ENCODE assay signal across 8 mouse cellular contexts in genomic region chr11:107028275-107028618, GRCm38 (mm10). TPM values are rescaled to one million over a fixed set of nuclear protein-coding genes. Genes with fewer than 3 reads are reported as not detected.
DNase-seq lines count a peak whose midpoint lies in the region; ATAC-seq and TF ChIP-seq lines count a peak whose summit lies in the region.

No protein-coding gene starts in this region.

- H3K9me3 ChIP-seq in lung, embryonic 14.5 days (ENCODE audit: low read depth, low read length), result no peaks in the 10 kb centered on the region
- no peaks in the 10 kb centered on the region for H3K9me3 ChIP-seq in forebrain, embryonic 10.5 days
- no peaks in the 10 kb centered on the region for H3K9me3 ChIP-seq in limb, embryonic 15.5 days
- no peaks in the 10 kb centered on the region for H3K9me3 ChIP-seq in neural tube, embryonic 15.5 days (replicated peaks)

- TF ChIP-seq CTCF in lung, embryonic 14.5 days (IDR thresholded peaks at IDR 0.05; ENCODE audit: low read depth), result no peak

- peak; percentile 64 for ATAC-seq in lung, embryonic 14.5 days (ENCODE audit: insufficient read depth)
- ATAC-seq in limb, embryonic 15.5 days (ENCODE audit: insufficient number of reproducible peaks, low FRiP score, low TSS enrichment, low read depth), result peak; percentile 46; the same call in 1 of the 2 replicates
- ATAC-seq in neural tube, embryonic 15.5 days (ENCODE audit: low FRiP score), result peak; percentile 69

- no peaks in the 10 kb centered on the region for H3K4me1 ChIP-seq in lung, embryonic 14.5 days (ENCODE audit: insufficient read depth)
- H3K4me1 ChIP-seq in forebrain, embryonic 10.5 days, result peaks cover 83% of the 10 kb centered on the region
- H3K4me1 ChIP-seq in limb, embryonic 15.5 days, result peaks cover 34% of the 10 kb centered on the region
- H3K4me1 ChIP-seq in neural tube, embryonic 15.5 days, result peaks cover 39% of the 10 kb centered on the region

- peak overlapping the region; percentile 63 for H3K9ac ChIP-seq in lung, embryonic 14.5 days
- peak overlapping the region; percentile 61 for H3K9ac ChIP-seq in limb, embryonic 15.5 days
- peak overlapping the region; percentile 61 for H3K9ac ChIP-seq in neural tube, embryonic 15.5 days (replicated peaks)

- no peaks in the 10 kb centered on the region for H3K36me3 ChIP-seq in lung, embryonic 14.5 days (ENCODE audit: insufficient read depth)
- H3K36me3 ChIP-seq in forebrain, embryonic 10.5 days (replicated peaks), result 0 out of 2 replicates have a peak, but pooled peaks cover 5% of the 10 kb centered on the region
- H3K36me3 ChIP-seq in limb, embryonic 15.5 days, result no peaks in the 10 kb centered on the region
- no peaks in the 10 kb centered on the region for H3K36me3 ChIP-seq in neural tube, embryonic 15.5 days

- WGBS in lung, embryonic 14.5 days, result 3% methylated on average over 29 of the region's 29 CpGs
- 5% methylated on average over 29 of the region's 29 CpGs for WGBS in forebrain, embryonic 10.5 days
- WGBS in limb, embryonic 15.5 days, result 4% methylated on average over 29 of the region's 29 CpGs
- WGBS in neural tube, embryonic 15.5 days, result 3% methylated on average over 29 of the region's 29 CpGs

- peak overlapping the region; percentile 94 for H3K4me2 ChIP-seq in lung, embryonic 14.5 days
- peak overlapping the region; percentile 86 for H3K4me2 ChIP-seq in limb, embryonic 15.5 days
- H3K4me2 ChIP-seq in neural tube, embryonic 15.5 days, result peak overlapping the region; percentile 95

- H3K27ac ChIP-seq in lung, embryonic 14.5 days (ENCODE audit: low read depth), result peak overlapping the region; percentile 73
- H3K27ac ChIP-seq in forebrain, embryonic 10.5 days, result peak overlapping the region; percentile 94
- H3K27ac ChIP-seq in limb, embryonic 15.5 days, result peak overlapping the region; percentile 75
- peak overlapping the region; percentile 92 for H3K27ac ChIP-seq in neural tube, embryonic 15.5 days (replicated peaks)

- H3K4me3 ChIP-seq in lung, embryonic 14.5 days (ENCODE audit: low read depth, low read length), result peak overlapping the region; percentile 60
- peak overlapping the region; percentile 75 for H3K4me3 ChIP-seq in forebrain, embryonic 10.5 days
- peak overlapping the region; percentile 72 for H3K4me3 ChIP-seq in limb, embryonic 15.5 days
- H3K4me3 ChIP-seq in neural tube, embryonic 15.5 days (replicated peaks), result peak overlapping the region; percentile 70

- H3K27me3 ChIP-seq in lung, embryonic 14.5 days (ENCODE audit: insufficient read depth, low read length), result no peaks in the 10 kb centered on the region
- peaks cover 44% of the 10 kb centered on the region for H3K27me3 ChIP-seq in forebrain, embryonic 10.5 days (ENCODE audit: poor library complexity, severe bottlenecking)
- H3K27me3 ChIP-seq in limb, embryonic 15.5 days, result peaks cover 7% of the 10 kb centered on the region; the same call in 1 of the 2 replicates
- no peaks in the 10 kb centered on the region for H3K27me3 ChIP-seq in neural tube, embryonic 15.5 days (replicated peaks)

- DNase-seq in lung, embryonic 14.5 days, result no peak
- DNase-seq in lung, postnatal 10 days, result no peak
- DNase-seq in forebrain, embryonic 10.5 days (ENCODE audit: extremely low spot score, low spot score), result no peak
- no peak for DNase-seq in cerebellum, postnatal 4 days (ENCODE audit: low spot score in 2 of 2)
- no peak for DNase-seq in cerebellum, postnatal 10 days
- DNase-seq in ovary, postnatal 36 days (ENCODE audit: low spot score), result no peak

RNA-seq across cellular contexts. Expression of gene 1810010H24Rik, which starts 2.8 kb away (rescaled TPM):
- 5.1 and 7.3 TPM in 2 replicates for polyA plus RNA-seq in lung, embryonic 14.5 days (2014; fragmentation: Nextera tagmentation; extraction: Ambion mirVana)
- 1.4 and 1.7 TPM in 2 replicates for polyA plus RNA-seq in forebrain, embryonic 10.5 days (2016; fragmentation: Nextera tagmentation; extraction: Ambion mirVana)
- polyA plus RNA-seq in limb, embryonic 15.5 days (2015; fragmentation: Nextera tagmentation; extraction: Ambion mirVana), result 1.9 and 2.1 TPM in 2 replicates
- 6.6 and 7.6 TPM in 2 replicates for polyA plus RNA-seq in neural tube, embryonic 15.5 days (2015; fragmentation: Nextera tagmentation; extraction: Ambion mirVana)

RNA-seq across cellular contexts. Expression of gene Kpna2, which starts 28.9 kb away (rescaled TPM):
- polyA plus RNA-seq in lung, embryonic 14.5 days (2014; fragmentation: Nextera tagmentation; extraction: Ambion mirVana), result 563 and 575 TPM in 2 replicates
- polyA plus RNA-seq in forebrain, embryonic 10.5 days (2016; fragmentation: Nextera tagmentation; extraction: Ambion mirVana), result 799 and 813 TPM in 2 replicates
- polyA plus RNA-seq in limb, embryonic 15.5 days (2015; fragmentation: Nextera tagmentation; extraction: Ambion mirVana), result 277 and 281 TPM in 2 replicates
- 120 and 190 TPM in 2 replicates for polyA plus RNA-seq in neural tube, embryonic 15.5 days (2015; fragmentation: Nextera tagmentation; extraction: Ambion mirVana)
